Mouse (Mus musculus) forebrain, embryonic 16.5 days (tissue): ENCODE data around the gene Cadps2. TPM values are rescaled to one million over a fixed set of nuclear protein-coding genes. Genes with fewer than 3 reads are reported as not detected.
A peak's percentile ranks its signal among the peaks of the same experiment; 100 is the strongest.

Source experiments
- ATAC-seq: fragments of 200-750 bp; cut with Nextera tagmentation; 2 replicates; pipeline ENCODE4 v1.8.0; 2017; ENCODE audit warnings: mild to moderate bottlenecking, moderate library complexity
- H3K27ac ChIP-seq: fragments of 300-500 bp; sonication (generic); 2 replicates; pipeline ENCODE4 v1.5.1; 2014; ENCODE audit warnings: low read length, control low read depth
- H3K27me3 ChIP-seq: fragments of 300-500 bp; sonication (generic); replicated peaks from 2 replicates; pipeline ENCODE4 v1.6.1; 2014; ENCODE audit warnings: low read length; ENCODE audit not compliant: control insufficient read depth, insufficient read depth
- H3K36me3 ChIP-seq: fragments of 300-500 bp; sonication (generic); 2 replicates; pipeline ENCODE4 v1.6.1; 2014; ENCODE audit not compliant: control insufficient read depth, insufficient read depth
- H3K4me1 ChIP-seq: fragments of 300-500 bp; sonication (generic); replicated peaks from 2 replicates; pipeline ENCODE4 v1.6.1; 2014; ENCODE audit warnings: low read length; ENCODE audit not compliant: control insufficient read depth, insufficient read depth
- H3K4me2 ChIP-seq: fragments of 300-500 bp; sonication (generic); 2 replicates; pipeline ENCODE4 v1.6.1; 2014; ENCODE audit warnings: mild to moderate bottlenecking, low read length, control low read depth
- H3K4me3 ChIP-seq: fragments of 300-500 bp; sonication (generic); replicated peaks from 2 replicates; pipeline ENCODE4 v1.5.1; 2014; ENCODE audit warnings: mild to moderate bottlenecking, low read length, control low read depth
- H3K9ac ChIP-seq: fragments of 300-500 bp; sonication (generic); replicated peaks from 2 replicates; pipeline ENCODE4 v1.6.1; 2014; ENCODE audit warnings: low read depth, low read length, control low read depth
- H3K9me3 ChIP-seq: fragments of 300-500 bp; sonication (generic); 2 replicates; pipeline ENCODE4 v1.6.1; 2016; ENCODE audit warnings: low read length; ENCODE audit not compliant: control insufficient read depth
- WGBS: fragments of 180-500 bp; shearing (Covaris S2); extraction: QIAGEN DNeasy Blood & Tissue Kit; methylation state at CpG from one replicate; pipeline ENCODE4 v1.1.7; 2014; 5-methylcytosine and 5-hydroxymethylcytosine counted together
- polyA plus RNA-seq: library from polyadenylated mRNA; unstranded; fragments of >200 nt; fragmentation: Nextera tagmentation; extraction: Ambion mirVana; gene quantifications from 2 replicates; pipeline ENCODE4 v1.2.1, GENCODE M21; 2015

Gene Cadps2
- polyA plus RNA-seq, 1 experiment from 2014 or later = 5.2 TPM

GRCm38 (mm10) chr6:23249616-23250287, 589.5 kb downstream of the Cadps2 start:
- no peaks in the 10 kb centered on the region for H3K36me3 ChIP-seq
- H3K4me1 ChIP-seq = peaks cover 26% of the 10 kb centered on the region
- peaks cover 60% of the 10 kb centered on the region for H3K27me3 ChIP-seq
- no peaks in the 10 kb centered on the region for H3K9me3 ChIP-seq
- ATAC-seq = peak; percentile 68
- WGBS = 2% methylated on average over 29 of the region's 29 CpGs
- peak overlapping the region; percentile 47 for H3K4me3 ChIP-seq
- no peak overlapping the region for H3K27ac ChIP-seq
- H3K4me2 ChIP-seq = peak overlapping the region; percentile 66
- H3K9ac ChIP-seq = 0 out of 2 replicates have a peak overlapping the region, but pooled peaks have one; percentile 27

- Histone ChIP-seq H3K4me3 (peak overlapping the region; percentile 47), H3K9me3 (no peaks in the 10 kb centered on the region), H3K27me3 (peaks cover 54% of the 10 kb centered on the region), H3K4me2 (peak overlapping the region; percentile 66), H3K36me3 (no peaks in the 10 kb centered on the region), H3K4me1 (peaks cover 26% of the 10 kb centered on the region), H3K27ac (no peak overlapping the region), H3K9ac (no peak overlapping the region)
- WGBS = under 1% methylated on average over 24 of the region's 24 CpGs
- peak; percentile 36; the same call in 1 of the 2 replicates for ATAC-seq
These were observed 590.2 kb downstream of the Cadps2 start for GRCm38 (mm10) chr6:23249053-23249401.

- Histone ChIP-seq H3K27me3 (peaks cover 57% of the 10 kb centered on the region), H3K36me3 (no peaks in the 10 kb centered on the region), H3K4me3 (peak within 1 kb of the TSS; percentile 47), H3K9me3 (no peaks in the 10 kb centered on the region), H3K4me2 (peak within 1 kb of the TSS; percentile 66), H3K9ac (no peak within 1 kb of the TSS), H3K27ac (no peak within 1 kb of the TSS), H3K4me1 (peaks cover 21% of the 10 kb centered on the region)
- ATAC-seq = no peak
- WGBS = under 1% methylated on average over 31 of the region's 31 CpGs
These were observed 590.7 kb downstream of the Cadps2 start, which contains the start of gene Fezf1 for GRCm38 (mm10) chr6:23248313-23249052. Fezf1 (minus strand) TSS chr6:23248362.

- no peak overlapping the region; the same call in 1 of the 2 replicates for H3K4me3 ChIP-seq
- peak overlapping the region; percentile 25 for H3K4me2 ChIP-seq
- H3K9me3 ChIP-seq = no peaks in the 10 kb centered on the region
- ATAC-seq = no peak
- H3K4me1 ChIP-seq = peaks cover 20% of the 10 kb centered on the region
- no peak overlapping the region for H3K9ac ChIP-seq
- no peak overlapping the region for H3K27ac ChIP-seq
- H3K27me3 ChIP-seq = peaks cover 60% of the 10 kb centered on the region
- WGBS = under 1% methylated on average over 61 of the region's 61 CpGs
- H3K36me3 ChIP-seq = no peaks in the 10 kb centered on the region
These were observed 591.5 kb downstream of the Cadps2 start for GRCm38 (mm10) chr6:23247512-23248312.

GRCm38 (mm10) chr6:23246790-23247511, 592.3 kb downstream of the Cadps2 start:
- 2% methylated on average over 23 of the region's 23 CpGs for WGBS

GRCm38 (mm10) chr6:23246061-23246789, 593.0 kb downstream of the Cadps2 start:
- ATAC-seq = no peak
- Histone ChIP-seq H3K27me3 (peaks cover 63% of the 10 kb centered on the region), H3K4me2 (no peak overlapping the region), H3K27ac (no peak overlapping the region), H3K4me1 (peaks cover 20% of the 10 kb centered on the region), H3K4me3 (no peak overlapping the region), H3K36me3 (no peaks in the 10 kb centered on the region), H3K9ac (no peak overlapping the region), H3K9me3 (no peaks in the 10 kb centered on the region)
- WGBS = 8% methylated on average over 17 of the region's 17 CpGs

More at GRCm38 (mm10) chr6:23246790-23247511, 592.3 kb downstream of the Cadps2 start:
- H3K9me3 ChIP-seq = no peaks in the 10 kb centered on the region
- H3K27me3 ChIP-seq = peaks cover 60% of the 10 kb centered on the region
- no peak overlapping the region for H3K9ac ChIP-seq
- H3K4me2 ChIP-seq = no peak overlapping the region; the same call in 1 of the 2 replicates
- ATAC-seq = no peak
- H3K36me3 ChIP-seq = no peaks in the 10 kb centered on the region
- H3K27ac ChIP-seq = no peak overlapping the region
- H3K4me1 ChIP-seq = peaks cover 20% of the 10 kb centered on the region
- no peak overlapping the region; the same call in 1 of the 2 replicates for H3K4me3 ChIP-seq

GRCm38 (mm10) chr6:23245545-23246011, 593.6 kb downstream of the Cadps2 start:
- Histone ChIP-seq H3K27ac (no peak overlapping the region), H3K4me1 (peaks cover 20% of the 10 kb centered on the region), H3K27me3 (peaks cover 67% of the 10 kb centered on the region), H3K9me3 (no peaks in the 10 kb centered on the region), H3K9ac (no peak overlapping the region), H3K4me2 (no peak overlapping the region), H3K4me3 (no peak overlapping the region), H3K36me3 (no peaks in the 10 kb centered on the region)
- 7% methylated on average over 23 of the region's 23 CpGs for WGBS
- ATAC-seq = no peak

GRCm38 (mm10) chr6:23245121-23245520, 594.1 kb downstream of the Cadps2 start:
- 27% methylated on average over 9 of the region's 9 CpGs for WGBS

More at GRCm38 (mm10) chr6:23245121-23245520, 594.1 kb downstream of the Cadps2 start:
- Histone ChIP-seq H3K9me3 (no peaks in the 10 kb centered on the region), H3K36me3 (no peaks in the 10 kb centered on the region), H3K27me3 (peaks cover 67% of the 10 kb centered on the region), H3K9ac (no peak overlapping the region), H3K4me1 (peaks cover 20% of the 10 kb centered on the region), H3K27ac (no peak overlapping the region), H3K4me2 (no peak overlapping the region), H3K4me3 (no peak overlapping the region)
- no peak for ATAC-seq
